Mouse (Mus musculus) neutrophil, adult 65 days (primary cell): ENCODE results near the gene Stox1. TPM values are rescaled to one million over a fixed set of nuclear protein-coding genes. Genes with fewer than 3 reads are reported as not detected.

Experiments
- total RNA-seq: library from RNA; stranded (reverse); gene quantifications from 2 replicates; pipeline ENCODE4 v1.2.4, GENCODE M21; 2023

The Stox1 gene
- 0.16 TPM in 1 of 2 replicates, not detected in the other for total RNA-seq

DNA sequence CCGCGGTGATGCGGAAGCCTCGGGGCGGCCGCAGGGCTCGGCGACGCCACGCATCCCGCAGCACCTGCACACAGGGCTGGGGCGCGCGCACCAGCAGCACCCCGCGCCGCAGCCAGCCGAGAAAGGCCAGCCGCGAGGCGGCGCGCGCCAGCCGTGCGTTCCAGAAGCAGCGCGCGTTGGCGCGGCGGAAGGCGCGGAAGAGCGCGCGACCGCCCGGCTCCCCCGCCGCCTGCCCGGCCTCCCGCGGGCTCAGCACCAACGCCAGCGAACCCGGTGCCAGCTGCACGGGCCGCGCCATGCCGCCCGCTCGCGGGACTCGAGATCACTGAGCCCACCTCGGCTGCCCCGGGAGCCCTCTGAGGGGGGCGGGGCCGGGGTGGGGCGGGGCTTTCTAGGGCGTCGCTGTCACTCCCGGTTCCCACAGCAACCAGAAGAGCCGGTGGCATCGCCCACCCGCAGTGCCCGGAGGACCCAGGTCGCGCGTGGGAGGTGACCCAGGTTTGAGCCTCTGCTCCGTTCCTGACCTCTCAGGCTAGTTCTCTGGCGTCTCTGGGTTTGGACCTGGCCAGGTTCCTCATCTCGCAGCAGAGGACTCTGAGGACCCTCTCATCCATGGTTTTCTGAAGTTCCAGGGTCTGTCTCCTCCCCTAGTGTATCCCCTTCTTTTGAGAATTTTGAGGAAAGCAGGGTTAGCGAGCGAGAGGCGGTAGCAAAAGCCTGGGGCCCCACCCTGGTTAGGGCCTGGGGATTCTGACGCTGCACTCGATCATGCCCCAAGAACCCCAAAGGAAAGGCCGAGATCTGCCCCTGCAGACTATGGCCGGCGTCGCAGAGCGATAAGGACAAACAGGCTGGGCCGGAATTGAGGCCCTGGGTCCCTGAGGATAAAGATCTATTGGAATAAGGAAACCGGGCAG is at the start of gene Stox1:
TSS of gene Stox1 (minus strand) at position 358 of the 917 bp plus-strand sequence.

GRCm38 (mm10) chr10:62650881-62651810 is 74.8 kb downstream of the Stox1 start, which contains the start of gene Ddx50:
Gene Ddx50, minus strand, starts transcription at chr10:62651218.

Other genes starting within 250 kb of the Stox1 start
- 47.0 and 53.3 TPM in 2 replicates for gene Vps26a, start 239.3 kb downstream of the Stox1 start, total RNA-seq
- 1,408 and 1,585 TPM in 2 replicates for gene Srgn, start 198.7 kb downstream of the Stox1 start, total RNA-seq
- gene Kif1bp, start 147.7 kb downstream of the Stox1 start, total RNA-seq: 17.7 and 17.8 TPM in 2 replicates
- gene Ddx21, start 123.8 kb downstream of the Stox1 start, total RNA-seq: 33.0 and 33.6 TPM in 2 replicates
- gene Ddx50, start 74.9 kb downstream of the Stox1 start, total RNA-seq: 47.8 and 78.2 TPM in 2 replicates
- 72.3 and 94.3 TPM in 2 replicates for gene Ccar1, start 66.2 kb upstream of the Stox1 start, total RNA-seq
- gene Tet1, start 182.9 kb upstream of the Stox1 start, total RNA-seq: 1.7 and 1.9 TPM in 2 replicates
- 26.6 and 42.8 TPM in 2 replicates for gene Slc25a16, start 194.5 kb upstream of the Stox1 start, total RNA-seq
- 39.1 and 56.1 TPM in 2 replicates for gene Dna2, start 220.9 kb upstream of the Stox1 start, total RNA-seq